Mouse (Mus musculus): ENCODE results near the gene Stard3nl.

Stard3nl gene

GRCm38 (mm10) chr13:19395688-19396354, at the start of gene Stard3nl:
Stard3nl (minus strand) TSS chr13:19395795.
- in situ Hi-C loops (cut with MboI; ENCODE audit: unreplicated experiment in 2 of 2) = no loop called here

GRCm38 (mm10) chr13:19438040-19438439, 42.4 kb upstream of the Stard3nl start:
- in situ Hi-C loops (cut with MboI; ENCODE audit: unreplicated experiment in 2 of 2) = loop anchor here (5.0 to 10.0 kb wide), 5 partner anchors 71 to 263 kb away; no protein-coding TSS in a partner anchor

GRCm38 (mm10) chr13:19429812-19430370, 34.3 kb upstream of the Stard3nl start:
- in situ Hi-C loops (cut with MboI; ENCODE audit: unreplicated experiment in 2 of 2) = loop anchor here (10.0 kb wide), 2 partner anchors 245 to 255 kb away; no protein-coding TSS in a partner anchor

GRCm38 (mm10) chr13:19428076-19428475, 32.5 kb upstream of the Stard3nl start:
- in situ Hi-C loops (cut with MboI; ENCODE audit: unreplicated experiment in 2 of 2) = no loop called here

GRCm38 (mm10) chr13:19424563-19424962, 29.0 kb upstream of the Stard3nl start:
- in situ Hi-C loops (cut with MboI; ENCODE audit: unreplicated experiment in 2 of 2) = loop anchor here in 1 of 2 experiments (5.0 kb wide), 1 partner anchor 37 kb away; no protein-coding TSS in a partner anchor

GRCm38 (mm10) chr13:19422521-19422920, 26.9 kb upstream of the Stard3nl start:
- in situ Hi-C loops (cut with MboI; ENCODE audit: unreplicated experiment in 2 of 2) = loop anchor here in 1 of 2 experiments (5.0 kb wide), 1 partner anchor 35 kb away; no protein-coding TSS in a partner anchor

- in situ Hi-C loops (cut with MboI; ENCODE audit: unreplicated experiment in 2 of 2) = loop anchor here in 1 of 2 experiments (10.0 kb wide), 1 partner anchor 1757 kb away; the partner anchor contains the start of gene Trim27
These were observed 22.4 kb upstream of the Stard3nl start for GRCm38 (mm10) chr13:19417885-19418521.

- in situ Hi-C loops (cut with MboI; ENCODE audit: unreplicated experiment in 2 of 2) = loop anchor here in 1 of 2 experiments (10.0 kb wide), 1 partner anchor 1759 kb away; the partner anchor contains the start of gene Trim27
These were observed 20.4 kb upstream of the Stard3nl start for GRCm38 (mm10) chr13:19415894-19416531.

GRCm38 (mm10) chr13:19415337-19415736, 19.7 kb upstream of the Stard3nl start:
- in situ Hi-C loops (cut with MboI; ENCODE audit: unreplicated experiment in 2 of 2) = loop anchor here in 1 of 2 experiments (10.0 kb wide), 1 partner anchor 1759 kb away; the partner anchor contains the start of gene Trim27

GRCm38 (mm10) chr13:19412334-19412939, 16.8 kb upstream of the Stard3nl start:
- in situ Hi-C loops (cut with MboI; ENCODE audit: unreplicated experiment in 2 of 2) = loop anchor here in 1 of 2 experiments (10.0 kb wide), 1 partner anchor 1762 kb away; the partner anchor contains the start of gene Trim27

GRCm38 (mm10) chr13:19411886-19412285, 16.3 kb upstream of the Stard3nl start:
- in situ Hi-C loops (cut with MboI; ENCODE audit: unreplicated experiment in 2 of 2) = loop anchor here in 1 of 2 experiments (10.0 kb wide), 1 partner anchor 1763 kb away; the partner anchor contains the start of gene Trim27

- in situ Hi-C loops (cut with MboI; ENCODE audit: unreplicated experiment in 2 of 2) = loop anchor here in 1 of 2 experiments (10.0 kb wide), 1 partner anchor 1764 kb away; the partner anchor contains the start of gene Trim27
These were observed 15.1 kb upstream of the Stard3nl start for GRCm38 (mm10) chr13:19410694-19411093.

GRCm38 (mm10) chr13:19407953-19408352, 12.4 kb upstream of the Stard3nl start:
- in situ Hi-C loops (cut with MboI; ENCODE audit: unreplicated experiment in 2 of 2) = no loop called here

- in situ Hi-C loops (cut with MboI; ENCODE audit: unreplicated experiment in 2 of 2) = no loop called here
These were observed 9.0 kb upstream of the Stard3nl start for GRCm38 (mm10) chr13:19404623-19405022.

GRCm38 (mm10) chr13:19394798-19395687, 552 bp downstream of the Stard3nl start:
- in situ Hi-C loops (cut with MboI; ENCODE audit: unreplicated experiment in 2 of 2) = no loop called here

- in situ Hi-C loops (cut with MboI; ENCODE audit: unreplicated experiment in 2 of 2) = no loop called here
These were observed 1.4 kb downstream of the Stard3nl start for GRCm38 (mm10) chr13:19394171-19394570.

- in situ Hi-C loops (cut with MboI; ENCODE audit: unreplicated experiment in 2 of 2) = no loop called here
These were observed 1.9 kb downstream of the Stard3nl start for GRCm38 (mm10) chr13:19393731-19394130.

- in situ Hi-C loops (cut with MboI; ENCODE audit: unreplicated experiment in 2 of 2) = no loop called here
These were observed 4.0 kb downstream of the Stard3nl start for GRCm38 (mm10) chr13:19391608-19392007.

- in situ Hi-C loops (cut with MboI; ENCODE audit: unreplicated experiment in 2 of 2) = no loop called here
These were observed 5.3 kb downstream of the Stard3nl start for GRCm38 (mm10) chr13:19390296-19390695.
